Mouse (Mus musculus): ENCODE data around the gene Ttc6. TPM values are rescaled to one million over a fixed set of nuclear protein-coding genes. Genes with fewer than 3 reads are reported as not detected.

Gene Ttc6
- total and polyA plus RNA-seq, 2 experiments = 1.0 TPM

GRCm38 (mm10) chr12:57542746-57543626, 20.9 kb upstream of the Ttc6 start:
- 7% methylated on average over 63 of the region's 63 CpGs for WGBS

GRCm38 (mm10) chr12:57543627-57543991, 20.3 kb upstream of the Ttc6 start:
- DNase-seq (ENCODE audit: extremely low read depth, low read depth, low spot score) = peak; percentile 77
- Histone ChIP-seq H3K27ac (replicated peaks; ENCODE audit: insufficient read depth, low read depth, low read length) (peak overlapping the region; percentile 92), H3K36me3 (ENCODE audit: control insufficient read depth, insufficient read depth, low read length) (peaks cover 3% of the 10 kb centered on the region; the same call in 1 of the 2 replicates), H3K4me1 (ENCODE audit: control insufficient read depth, insufficient read depth, low read length) (peaks cover 7% of the 10 kb centered on the region; the same call in 1 of the 2 replicates), H3K27me3 (ENCODE audit: control insufficient read depth, insufficient read depth, low read length) (no peaks in the 10 kb centered on the region), H3K4me3 (ENCODE audit: insufficient read depth, low read depth, low read length) (peak overlapping the region; percentile 77), H3K9ac (ENCODE audit: low read depth, low read length) (peak overlapping the region; percentile 80), H3K79me2 (ENCODE audit: control insufficient read depth, insufficient read depth, low read length) (peaks cover 7% of the 10 kb centered on the region; the same call in 1 of the 2 replicates)
- no peak for TF ChIP-seq POLR2A (IDR thresholded peaks at IDR 0.05; ENCODE audit: extremely low read depth, insufficient read depth, low read length)
- TF ChIP-seq CTCF (IDR thresholded peaks at IDR 0.05; ENCODE audit: low read depth, low read length) = no peak
- 1% methylated on average over 10 of the region's 10 CpGs for WGBS

More at GRCm38 (mm10) chr12:57542746-57543626, 20.9 kb upstream of the Ttc6 start:
- TF ChIP-seq POLR2A (IDR thresholded peaks at IDR 0.05; ENCODE audit: extremely low read depth, insufficient read depth, low read length) (no peak), CTCF (IDR thresholded peaks at IDR 0.05; ENCODE audit: low read depth, low read length) (no peak)
- peak; percentile 88 for DNase-seq (ENCODE audit: extremely low read depth, low read depth, low spot score)
- Histone ChIP-seq H3K27me3 (ENCODE audit: control insufficient read depth, insufficient read depth, low read length) (no peaks in the 10 kb centered on the region), H3K9ac (ENCODE audit: low read depth, low read length) (peak overlapping the region; percentile 80), H3K36me3 (ENCODE audit: control insufficient read depth, insufficient read depth, low read length) (peaks cover 3% of the 10 kb centered on the region; the same call in 1 of the 2 replicates), H3K79me2 (ENCODE audit: control insufficient read depth, insufficient read depth, low read length) (peaks cover 7% of the 10 kb centered on the region; the same call in 1 of the 2 replicates), H3K4me3 (ENCODE audit: insufficient read depth, low read depth, low read length) (peak overlapping the region; percentile 77), H3K27ac (replicated peaks; ENCODE audit: insufficient read depth, low read depth, low read length) (peak overlapping the region; percentile 92), H3K4me1 (ENCODE audit: control insufficient read depth, insufficient read depth, low read length) (peaks cover 7% of the 10 kb centered on the region; the same call in 1 of the 2 replicates)

GRCm38 (mm10) chr12:57544641-57545370, 19.1 kb upstream of the Ttc6 start:
- Histone ChIP-seq H3K27me3 (ENCODE audit: control insufficient read depth, insufficient read depth, low read length) (no peaks in the 10 kb centered on the region), H3K9ac (ENCODE audit: low read depth, low read length) (peak overlapping the region; percentile 85), H3K4me3 (ENCODE audit: insufficient read depth, low read depth, low read length) (peak overlapping the region; percentile 77), H3K36me3 (ENCODE audit: control insufficient read depth, insufficient read depth, low read length) (peaks cover 3% of the 10 kb centered on the region; the same call in 1 of the 2 replicates), H3K27ac (replicated peaks; ENCODE audit: insufficient read depth, low read depth, low read length) (peak overlapping the region; percentile 90), H3K79me2 (ENCODE audit: control insufficient read depth, insufficient read depth, low read length) (peaks cover 7% of the 10 kb centered on the region; the same call in 1 of the 2 replicates), H3K4me1 (ENCODE audit: control insufficient read depth, insufficient read depth, low read length) (peaks cover 7% of the 10 kb centered on the region; the same call in 1 of the 2 replicates)
- TF ChIP-seq POLR2A (IDR thresholded peaks at IDR 0.05; ENCODE audit: extremely low read depth, insufficient read depth, low read length) (no peak), CTCF (IDR thresholded peaks at IDR 0.05; ENCODE audit: low read depth, low read length) (peak; percentile 51; the same call in 1 of the 2 replicates)
- DNase-seq (ENCODE audit: extremely low read depth, low read depth, low spot score) = peak; percentile 87
- 2% methylated on average over 31 of the region's 31 CpGs for WGBS

GRCm38 (mm10) chr12:57545371-57546241, 18.3 kb upstream of the Ttc6 start:
- peaks cover 7% of the 10 kb centered on the region; the same call in 1 of the 2 replicates for H3K4me1 ChIP-seq (ENCODE audit: control insufficient read depth, insufficient read depth, low read length)
- H3K27me3 ChIP-seq (ENCODE audit: control insufficient read depth, insufficient read depth, low read length) = no peaks in the 10 kb centered on the region
- WGBS = under 1% methylated on average over 104 of the region's 106 CpGs
- peak overlapping the region; percentile 85 for H3K9ac ChIP-seq (ENCODE audit: low read depth, low read length)
- peak; percentile 61; the same call in 1 of the 2 replicates for TF ChIP-seq POLR2A (IDR thresholded peaks at IDR 0.05; ENCODE audit: extremely low read depth, insufficient read depth, low read length)
- TF ChIP-seq CTCF (IDR thresholded peaks at IDR 0.05; ENCODE audit: low read depth, low read length) = no peak
- H3K27ac ChIP-seq (replicated peaks; ENCODE audit: insufficient read depth, low read depth, low read length) = peak overlapping the region; percentile 94
- H3K36me3 ChIP-seq (ENCODE audit: control insufficient read depth, insufficient read depth, low read length) = peaks cover 3% of the 10 kb centered on the region; the same call in 1 of the 2 replicates
- H3K79me2 ChIP-seq (ENCODE audit: control insufficient read depth, insufficient read depth, low read length) = peaks cover 7% of the 10 kb centered on the region; the same call in 1 of the 2 replicates
- peak overlapping the region; percentile 77 for H3K4me3 ChIP-seq (ENCODE audit: insufficient read depth, low read depth, low read length)
- DNase-seq (ENCODE audit: extremely low read depth, low read depth, low spot score) = peak; percentile 73
